In genomic region chr10:53863486-53864357, GRCm38 (mm10) we compare ENCODE assay signal across 9 mouse cellular contexts.
A peak's percentile ranks its signal among the peaks of the same experiment; 100 is the strongest.
DNase-seq lines count a peak whose midpoint lies in the region; ATAC-seq lines count a peak whose summit lies in the region.
"Had no signal": no experiment of that assay in that cellular context is flagged by ENCODE, and none has a peak within 500 bp of the region (broad histone marks: within the 10 kb centered on the region; RNA-seq: fewer than 3 reads in every experiment).

No protein-coding gene starts in this region.

- H3K4me1 ChIP-seq in forebrain, embryonic 15.5 days = no peaks in the 10 kb centered on the region
- H3K4me1 ChIP-seq: limb, embryonic 13.5 days had no signal

- no peaks in the 10 kb centered on the region for H3K36me3 ChIP-seq in forebrain, embryonic 15.5 days
- H3K36me3 ChIP-seq: limb, embryonic 13.5 days had no signal

- no peaks in the 10 kb centered on the region for H3K9me3 ChIP-seq in forebrain, embryonic 15.5 days
- H3K9me3 ChIP-seq: limb, embryonic 13.5 days had no signal

- H3K4me3 ChIP-seq in forebrain, embryonic 15.5 days = no peak overlapping the region
- H3K4me3 ChIP-seq: limb, embryonic 13.5 days had no signal

- no peak overlapping the region for H3K27ac ChIP-seq in forebrain, embryonic 15.5 days (replicated peaks)
- H3K27ac ChIP-seq: limb, embryonic 13.5 days had no signal

- H3K4me2 ChIP-seq in forebrain, embryonic 15.5 days (replicated peaks) = no peak overlapping the region
- H3K4me2 ChIP-seq: limb, embryonic 13.5 days had no signal

- DNase-seq in gastrocnemius, adult 18-20 months (ENCODE audit: low spot score) = peak; percentile 56
- DNase-seq in gastrocnemius, postnatal 25 days = no peak
- peak; percentile 22 for DNase-seq in c-Kit-positive CD71-positive TER-119-negative erythroid progenitor cells, embryonic 14.5 days (ENCODE audit: low read depth)
- peak; percentile 72 for DNase-seq in induced T-regulatory cell, adult 2 months (ENCODE audit: low read depth)
- peak; percentile 15 to 24 for DNase-seq in left cerebral cortex, adult 8-10 months (ENCODE audit: low spot score in 2 of 2)
- peak; percentile 43 for DNase-seq in right cerebral cortex, postnatal 25 days

- H3K9ac ChIP-seq in forebrain, embryonic 15.5 days (replicated peaks) = no peak overlapping the region
- H3K9ac ChIP-seq: limb, embryonic 13.5 days had no signal

- H3K27me3 ChIP-seq in forebrain, embryonic 15.5 days = no peaks in the 10 kb centered on the region
- H3K27me3 ChIP-seq: limb, embryonic 13.5 days had no signal

- peak; percentile 95 for ATAC-seq in forebrain, embryonic 15.5 days (replicated peaks)
- ATAC-seq in megakaryocyte progenitor cell, adult 5-6 weeks (replicated peaks; ENCODE audit: poor library complexity) = peak; percentile 87

- 55% methylated on average over 7 of the region's 7 CpGs for WGBS in forebrain, embryonic 15.5 days
